Mouse (Mus musculus) heart, postnatal 0 days (tissue): ENCODE results near the gene Coq10a. TPM values are rescaled to one million over a fixed set of nuclear protein-coding genes. Genes with fewer than 3 reads are reported as not detected.

Source experiments
- ATAC-seq: fragments of 200-750 bp; cut with Nextera tagmentation; 2 replicates; pipeline ENCODE4 v1.8.0; 2017; ENCODE audit warnings: low read depth, moderate number of reproducible peaks, moderate library complexity; ENCODE audit not compliant: insufficient read depth
- DNase-seq: peaks from one replicate; pipeline ENCODE4 v3.0.0-alpha.2; 2016; ENCODE audit warnings: low spot score
- H3K27ac ChIP-seq: fragments of 300-500 bp; sonication (generic); 2 replicates; pipeline ENCODE4 v1.5.1; 2014; ENCODE audit warnings: low read depth, mild to moderate bottlenecking
- H3K27me3 ChIP-seq: fragments of 300-500 bp; sonication (generic); 2 replicates; pipeline ENCODE4 v1.6.1; 2014; ENCODE audit warnings: low read length, mixed read lengths; ENCODE audit not compliant: control insufficient read depth, insufficient read depth
- H3K36me3 ChIP-seq: fragments of 300-500 bp; sonication (generic); replicated peaks from 2 replicates; pipeline ENCODE4 v1.6.1; 2014; ENCODE audit warnings: low read length, mixed read lengths; ENCODE audit not compliant: control insufficient read depth, insufficient read depth
- H3K4me1 ChIP-seq: fragments of 300-500 bp; sonication (generic); 2 replicates; pipeline ENCODE4 v1.6.1; 2014; ENCODE audit warnings: antibody characterized with exemption; ENCODE audit not compliant: control insufficient read depth, insufficient read depth
- H3K4me2 ChIP-seq: fragments of 300-500 bp; sonication (generic); 2 replicates; pipeline ENCODE4 v1.6.1; 2014; ENCODE audit warnings: low read depth, mild to moderate bottlenecking, low read length, moderate library complexity
- H3K4me3 ChIP-seq: fragments of 300-500 bp; sonication (generic); 2 replicates; pipeline ENCODE4 v1.5.1; 2014; ENCODE audit warnings: low read depth, low read length
- H3K9ac ChIP-seq: fragments of 300-500 bp; sonication (generic); replicated peaks from 2 replicates; pipeline ENCODE4 v1.6.1; 2014; ENCODE audit warnings: low read depth, low read length, mixed read lengths
- H3K9me3 ChIP-seq: fragments of 300-500 bp; sonication (generic); replicated peaks from 2 replicates; pipeline ENCODE4 v1.6.1; 2016; ENCODE audit warnings: low read length; ENCODE audit not compliant: control insufficient read depth
- CTCF ChIP-seq: IDR thresholded peaks from 2 replicates; pipeline ENCODE4 v1.5.1; 2016; ENCODE audit warnings: antibody characterized with exemption, control low read depth, low read depth
- EP300 ChIP-seq: IDR thresholded peaks from 2 replicates; pipeline ENCODE4 v1.6.1; 2016; ENCODE audit warnings: antibody characterized with exemption, low read depth
- WGBS: fragments of 180-500 bp; shearing (Covaris S2); extraction: QIAGEN DNeasy Blood & Tissue Kit; methylation state at CpG from one replicate; pipeline ENCODE4 v1.1.7; 2014; 5-methylcytosine and 5-hydroxymethylcytosine counted together
- polyA plus RNA-seq: library from polyadenylated mRNA; unstranded; fragments of >200 nt; fragmentation: Nextera tagmentation; extraction: Ambion mirVana; gene quantifications from 2 replicates; pipeline ENCODE4 v1.2.1, GENCODE M21; 2015
- total RNA-seq: library from RNA; depleted of rRNA; stranded (reverse); fragments of >200 nt; gene quantifications from 2 replicates; pipeline ENCODE4 v1.2.3, GENCODE M21; 2014; ENCODE audit warnings: low replicate concordance

Gene Coq10a
- total and polyA plus RNA-seq, 2 experiments from 2014 or later, result 35.2 to 61.2 TPM

DNA sequence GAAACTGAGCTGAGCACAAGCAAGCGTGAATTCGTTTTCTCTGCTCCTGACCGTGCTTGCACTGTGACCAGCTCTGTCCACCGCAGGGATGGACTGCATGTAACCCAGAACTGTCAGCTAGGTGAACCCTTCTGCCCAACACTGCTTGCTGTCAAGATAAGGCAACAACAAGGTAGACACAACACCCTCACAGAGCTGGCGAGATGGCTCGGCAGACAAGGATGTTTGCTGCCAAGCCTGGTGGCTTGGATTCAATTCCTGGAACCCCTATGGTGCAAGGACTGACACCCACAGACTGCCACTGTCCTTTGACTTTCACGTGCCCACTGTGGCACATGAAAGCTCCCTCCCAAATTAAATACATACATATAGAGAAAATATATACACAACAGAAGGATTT, 35.1 kb upstream of the Coq10a start:
- 78% methylated on average over 7 of the region's 7 CpGs for WGBS
- Histone ChIP-seq H3K4me2 (no peak overlapping the region), H3K9me3 (no peaks in the 10 kb centered on the region), H3K4me1 (peaks cover 3% of the 10 kb centered on the region; the same call in 1 of the 2 replicates), H3K4me3 (no peak overlapping the region), H3K36me3 (peaks cover 8% of the 10 kb centered on the region; the same call in 1 of the 2 replicates), H3K9ac (no peak overlapping the region), H3K27ac (no peak overlapping the region), H3K27me3 (no peaks in the 10 kb centered on the region)
- ATAC-seq (no peak), DNase-seq (no peak)
- TF ChIP-seq EP300, result no peak
- no peak for TF ChIP-seq CTCF

DNA sequence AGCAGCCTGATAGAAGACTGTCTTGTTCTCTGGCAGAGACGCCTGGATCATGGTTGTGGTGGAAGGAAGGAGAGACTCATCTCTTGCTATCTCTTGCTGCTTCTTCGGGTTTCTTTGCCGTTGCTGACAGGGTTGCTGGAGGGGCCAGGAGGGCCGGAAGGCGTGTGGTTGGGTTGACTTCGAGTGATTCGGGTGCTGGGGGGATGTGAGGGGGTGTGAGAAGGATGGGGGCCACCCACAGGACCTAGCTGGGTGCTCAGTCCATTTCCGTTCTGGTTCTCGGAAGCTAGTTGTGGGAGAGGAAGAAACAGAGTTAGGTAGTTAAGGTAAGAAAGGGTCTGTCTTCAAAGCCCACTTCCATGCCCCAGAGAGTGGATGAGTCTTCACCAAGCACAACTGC, 32.8 kb upstream of the Coq10a start:
- H3K4me2 ChIP-seq, result no peak overlapping the region
- H3K27me3 ChIP-seq, result no peaks in the 10 kb centered on the region
- DNase-seq, result no peak
- no peaks in the 10 kb centered on the region for H3K9me3 ChIP-seq
- H3K4me1 ChIP-seq, result no peaks in the 10 kb centered on the region
- no peak for ATAC-seq
- H3K9ac ChIP-seq, result no peak overlapping the region
- H3K36me3 ChIP-seq, result no peaks in the 10 kb centered on the region; the same call in 1 of the 2 replicates
- H3K27ac ChIP-seq, result no peak overlapping the region
- H3K4me3 ChIP-seq, result no peak overlapping the region
- WGBS, result 73% methylated on average over 9 of the region's 9 CpGs
- TF ChIP-seq EP300 (no peak), CTCF (no peak)

DNA sequence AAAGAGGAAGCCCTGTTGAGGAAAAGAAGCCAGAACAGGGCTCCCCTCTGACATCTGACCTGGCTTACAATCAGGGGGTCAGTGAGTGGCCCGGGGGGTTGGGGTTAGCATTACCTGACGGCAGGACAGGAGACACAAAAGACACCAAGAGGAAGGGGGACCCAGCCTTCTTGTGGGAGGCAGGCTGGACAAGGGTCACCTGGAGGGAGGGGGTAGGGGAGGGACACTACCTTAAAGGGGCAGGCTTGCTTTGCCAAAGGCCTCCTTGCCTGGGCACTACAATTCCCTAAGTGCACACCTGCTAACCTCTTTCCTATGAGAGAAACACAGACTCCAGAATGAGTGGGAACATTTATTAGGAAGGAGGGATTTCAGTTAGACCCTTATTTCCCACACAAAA, 32.3 kb upstream of the Coq10a start, which contains the start of gene Slc39a5:
TSS of gene Slc39a5 (minus strand) at position 174 of the 400 bp plus-strand sequence.
- Histone ChIP-seq H3K27ac (no peak within 1 kb of the TSS), H3K27me3 (no peaks in the 10 kb centered on the region), H3K4me1 (no peaks in the 10 kb centered on the region), H3K4me2 (no peak within 1 kb of the TSS), H3K9me3 (no peaks in the 10 kb centered on the region), H3K4me3 (no peak within 1 kb of the TSS), H3K36me3 (no peaks in the 10 kb centered on the region; the same call in 1 of the 2 replicates), H3K9ac (no peak within 1 kb of the TSS)
- 26% methylated on average over 2 of the region's 2 CpGs for WGBS
- DNase-seq, result no peak
- no peak for TF ChIP-seq CTCF
- no peak for ATAC-seq

DNA sequence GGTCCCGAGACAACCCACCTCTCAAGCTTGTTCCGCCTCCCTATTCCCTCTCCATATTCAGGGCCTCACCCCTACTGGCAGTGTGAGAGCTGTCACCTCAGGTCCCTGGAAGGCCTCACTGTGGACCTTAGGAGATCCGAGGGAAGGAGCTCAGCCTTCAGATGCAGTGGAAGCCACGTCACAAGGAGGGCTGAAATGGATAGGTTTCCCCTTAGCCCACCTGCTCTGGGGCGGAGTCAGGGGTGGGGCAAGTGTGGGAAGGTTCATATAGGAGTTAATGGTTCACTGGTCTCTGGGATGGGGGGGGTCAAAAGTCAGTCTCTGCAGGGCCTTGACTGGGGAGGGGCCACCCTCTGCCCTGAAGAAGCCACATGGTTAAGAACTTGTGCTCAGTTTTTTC, 31.5 kb upstream of the Coq10a start:
- ATAC-seq, result no peak
- Histone ChIP-seq H3K9me3 (no peaks in the 10 kb centered on the region), H3K4me2 (no peak overlapping the region), H3K27ac (no peak overlapping the region), H3K4me3 (no peak overlapping the region), H3K9ac (no peak overlapping the region), H3K4me1 (no peaks in the 10 kb centered on the region), H3K36me3 (no peaks in the 10 kb centered on the region), H3K27me3 (no peaks in the 10 kb centered on the region)
- DNase-seq, result no peak
- no peak for TF ChIP-seq CTCF
- TF ChIP-seq EP300, result no peak
- 35% methylated on average over 5 of the region's 5 CpGs for WGBS

DNA sequence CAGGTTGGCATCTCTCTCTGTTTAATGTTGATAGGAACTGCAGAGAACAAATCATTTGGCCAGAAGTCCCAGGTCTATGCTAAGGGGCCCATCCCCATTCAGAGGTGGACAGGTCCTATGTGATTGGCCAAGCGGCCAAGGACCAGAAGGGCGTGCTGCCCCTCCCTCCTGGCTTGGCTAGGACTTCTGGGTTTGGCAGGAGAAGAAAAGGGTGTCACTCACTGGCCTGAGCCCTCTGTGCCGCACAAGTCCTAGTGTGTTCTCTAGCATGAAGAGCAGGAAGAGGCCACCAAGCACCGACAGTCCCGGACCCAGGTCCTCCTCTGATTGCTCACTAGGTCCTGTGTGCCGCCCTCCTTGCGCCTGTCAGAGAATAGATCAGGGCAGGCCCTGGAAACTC, 28.7 kb upstream of the Coq10a start:
- 61% methylated on average over 7 of the region's 7 CpGs for WGBS
- TF ChIP-seq CTCF (no peak), EP300 (no peak)
- DNase-seq, result no peak

DNA sequence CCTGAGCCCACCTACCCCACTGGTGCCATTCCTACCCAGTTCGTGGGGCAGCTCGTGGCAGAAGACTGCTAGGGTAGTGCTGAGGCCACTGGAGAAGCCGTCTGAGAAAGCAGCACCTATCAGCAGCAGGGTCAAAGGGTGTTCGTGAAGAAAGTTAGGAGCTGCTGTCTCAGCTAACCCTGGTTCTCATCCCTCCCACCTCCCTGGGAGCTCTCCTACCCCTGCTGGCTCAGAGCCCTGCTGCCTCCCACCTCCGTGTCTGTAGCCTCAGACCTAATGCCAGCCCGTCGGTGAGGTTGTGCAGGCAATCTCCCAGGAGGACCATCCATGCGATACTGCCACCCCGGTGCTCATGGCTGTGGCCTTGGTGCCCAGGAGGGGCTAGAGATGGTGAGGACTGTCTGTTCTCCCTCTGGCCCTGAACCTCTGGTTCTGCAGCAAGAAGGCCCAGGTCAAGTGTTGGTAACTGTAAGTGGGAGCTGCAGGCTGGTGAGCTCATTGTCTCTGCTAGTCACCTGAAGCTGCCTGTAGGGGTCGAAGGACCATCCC, 28.0 kb upstream of the Coq10a start:
- Histone ChIP-seq H3K36me3 (peaks cover 26% of the 10 kb centered on the region), H3K9ac (no peak overlapping the region), H3K4me1 (peaks cover 4% of the 10 kb centered on the region; the same call in 1 of the 2 replicates), H3K27me3 (no peaks in the 10 kb centered on the region), H3K4me3 (no peak overlapping the region), H3K4me2 (no peak overlapping the region), H3K9me3 (no peaks in the 10 kb centered on the region), H3K27ac (no peak overlapping the region)
- WGBS, result 50% methylated on average over 9 of the region's 10 CpGs
- ATAC-seq, result no peak
- DNase-seq, result no peak
- TF ChIP-seq CTCF, result no peak

More for the DNA sequence above, 28.7 kb upstream of the Coq10a start:
- peaks cover 19% of the 10 kb centered on the region for H3K36me3 ChIP-seq
- H3K4me1 ChIP-seq, result no peaks in the 10 kb centered on the region
- H3K4me2 ChIP-seq, result no peak overlapping the region
- H3K27me3 ChIP-seq, result no peaks in the 10 kb centered on the region
- H3K27ac ChIP-seq, result no peak overlapping the region
- H3K4me3 ChIP-seq, result no peak overlapping the region
- H3K9ac ChIP-seq, result no peak overlapping the region
- H3K9me3 ChIP-seq, result no peaks in the 10 kb centered on the region
- ATAC-seq, result peak; percentile 44
